Mouse (Mus musculus) spleen, adult 2 months (tissue): ENCODE data around the gene Cuedc2.

Experiments used
- CTCF ChIP-seq: fragments of 200-500 bp; IDR thresholded peaks from 2 replicates; pipeline ENCODE4 v1.5.1; 2011; ENCODE audit warnings: mild to moderate bottlenecking, inconsistent platforms; ENCODE audit not compliant: insufficient read depth, insufficient read length, insufficient replicate concordance; ENCODE audit errors: extremely low read depth
- POLR2A ChIP-seq: fragments of 200-500 bp; IDR thresholded peaks from 2 replicates; pipeline ENCODE4 v1.6.1; 2011; ENCODE audit warnings: low read depth, low read length, inconsistent platforms

GRCm38 (mm10) chr19:46329031-46329641 lies 9.4 kb downstream of the Cuedc2 start:
- TF ChIP-seq CTCF, result no peak
- TF ChIP-seq POLR2A, result no peak
